Mouse (Mus musculus) ES-Bruce4 (cell line): ENCODE measurements around the gene Ffar1. TPM values are rescaled to one million over a fixed set of nuclear protein-coding genes. Genes with fewer than 3 reads are reported as not detected.

Experiments
- H3K27ac ChIP-seq: 2 replicates; pipeline ENCODE4 v1.5.1; 2012; ENCODE audit warnings: low read length, inconsistent platforms; ENCODE audit not compliant: insufficient read depth
- H3K27me3 ChIP-seq: 2 replicates; pipeline ENCODE4 v1.6.1; 2012; ENCODE audit warnings: mild to moderate bottlenecking, low read length, inconsistent platforms; ENCODE audit not compliant: control insufficient read depth, poor library complexity, insufficient read depth, severe bottlenecking
- H3K36me3 ChIP-seq: 2 replicates; pipeline ENCODE4 v1.6.1; 2012; ENCODE audit warnings: inconsistent platforms, mild to moderate bottlenecking, low read length, moderate library complexity; ENCODE audit not compliant: control insufficient read depth, poor library complexity, insufficient read depth, severe bottlenecking
- H3K4me1 ChIP-seq: one replicate; pipeline ENCODE4 v1.8.1; 2011; ENCODE audit warnings: low read length; ENCODE audit not compliant: control insufficient read depth, insufficient read depth
- H3K4me3 ChIP-seq: 2 replicates; pipeline ENCODE4 v1.5.1; 2011; ENCODE audit warnings: low read depth, mild to moderate bottlenecking, low read length
- H3K9ac ChIP-seq: 2 replicates; pipeline ENCODE4 v1.6.1; 2012; ENCODE audit warnings: low read depth, mild to moderate bottlenecking, inconsistent platforms; ENCODE audit not compliant: poor library complexity, severe bottlenecking
- H3K9me3 ChIP-seq: replicated peaks from 2 replicates; pipeline ENCODE4 v1.6.1; 2012; ENCODE audit warnings: mild to moderate bottlenecking, low read length, inconsistent platforms; ENCODE audit not compliant: control insufficient read depth, poor library complexity, insufficient read depth, severe bottlenecking
- CTCF ChIP-seq: IDR thresholded peaks from one replicate; pipeline ENCODE4 v1.8.1; 2011; ENCODE audit warnings: low read depth, low read length
- EP300 ChIP-seq: IDR thresholded peaks from 2 replicates; pipeline ENCODE4 v1.6.1; 2011; ENCODE audit warnings: low read depth, low read length; ENCODE audit not compliant: insufficient read depth
- POLR2A ChIP-seq: IDR thresholded peaks from one replicate; pipeline ENCODE4 v1.8.1; 2011; ENCODE audit warnings: low read length; ENCODE audit not compliant: insufficient read depth
- polyA plus RNA-seq: library from polyadenylated mRNA; stranded (reverse); fragments of >200 nt; gene quantifications from 2 replicates; pipeline ENCODE4 v1.2.4, GENCODE M21; 2011; ENCODE audit warnings: low read depth; ENCODE audit not compliant: missing spikeins, insufficient read depth, insufficient read length

Ffar1 gene
- polyA plus RNA-seq, result not detected in 2 replicates

DNA sequence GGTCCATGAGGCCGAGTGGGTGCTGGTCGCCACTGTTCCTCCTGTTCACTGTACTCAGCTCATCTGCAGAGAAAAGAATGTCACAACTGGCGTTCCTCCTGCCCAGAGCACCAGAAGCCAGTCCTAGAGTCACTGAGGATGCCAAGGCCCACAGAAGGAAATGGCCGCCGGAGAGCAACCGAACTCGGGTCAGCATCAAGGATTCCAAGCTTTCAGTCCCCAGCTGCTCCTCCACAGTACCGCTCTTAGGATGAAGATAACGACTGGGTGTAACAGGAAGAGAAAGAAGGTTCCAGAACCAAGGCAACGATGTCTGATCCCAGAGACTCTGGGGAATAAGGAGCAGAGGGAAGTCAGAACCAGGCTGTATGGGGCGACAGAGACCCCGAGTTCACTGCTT, at the start of gene Ffar1:
Gene Ffar1 (minus strand): TSS at position 101 of the 400 bp plus-strand sequence.
- no peaks in the 10 kb centered on the region for H3K4me1 ChIP-seq
- TF ChIP-seq POLR2A (no peak), EP300 (no peak), CTCF (no peak)
- H3K4me3 ChIP-seq, result peak within 1 kb of the TSS; percentile 7; the same call in 1 of the 2 replicates
- H3K36me3 ChIP-seq, result no peaks in the 10 kb centered on the region
- H3K9me3 ChIP-seq, result no peaks in the 10 kb centered on the region
- no peaks in the 10 kb centered on the region for H3K27me3 ChIP-seq
- no peak within 1 kb of the TSS for H3K9ac ChIP-seq
- no peak within 1 kb of the TSS for H3K27ac ChIP-seq

DNA sequence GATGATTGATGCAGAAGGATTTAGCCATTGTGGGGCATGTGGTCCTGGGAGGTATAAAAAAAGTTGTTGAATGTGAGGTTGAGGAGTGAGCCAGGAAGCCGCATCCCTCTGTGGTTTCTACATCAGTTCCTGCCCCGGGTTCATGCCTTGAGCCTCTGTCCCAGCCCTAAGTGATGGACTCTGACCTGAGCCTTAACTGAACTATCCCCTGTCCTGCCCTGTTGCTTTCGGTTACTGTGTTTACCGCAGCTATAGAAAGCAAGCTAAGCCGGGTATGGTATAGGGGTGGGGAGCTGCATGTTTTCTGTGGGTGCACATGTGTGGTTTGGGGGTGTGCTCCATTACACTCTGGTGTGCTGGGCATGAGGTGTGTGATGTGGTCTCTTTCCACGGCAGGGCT, 48.4 kb upstream of the Ffar1 start:
- H3K36me3 ChIP-seq, result no peaks in the 10 kb centered on the region
- H3K4me1 ChIP-seq, result no peaks in the 10 kb centered on the region
- no peaks in the 10 kb centered on the region for H3K9me3 ChIP-seq
- no peak overlapping the region for H3K27ac ChIP-seq
- no peak overlapping the region for H3K4me3 ChIP-seq
- TF ChIP-seq CTCF (no peak), EP300 (no peak), POLR2A (no peak)
- no peaks in the 10 kb centered on the region for H3K27me3 ChIP-seq
- H3K9ac ChIP-seq, result no peak overlapping the region

DNA sequence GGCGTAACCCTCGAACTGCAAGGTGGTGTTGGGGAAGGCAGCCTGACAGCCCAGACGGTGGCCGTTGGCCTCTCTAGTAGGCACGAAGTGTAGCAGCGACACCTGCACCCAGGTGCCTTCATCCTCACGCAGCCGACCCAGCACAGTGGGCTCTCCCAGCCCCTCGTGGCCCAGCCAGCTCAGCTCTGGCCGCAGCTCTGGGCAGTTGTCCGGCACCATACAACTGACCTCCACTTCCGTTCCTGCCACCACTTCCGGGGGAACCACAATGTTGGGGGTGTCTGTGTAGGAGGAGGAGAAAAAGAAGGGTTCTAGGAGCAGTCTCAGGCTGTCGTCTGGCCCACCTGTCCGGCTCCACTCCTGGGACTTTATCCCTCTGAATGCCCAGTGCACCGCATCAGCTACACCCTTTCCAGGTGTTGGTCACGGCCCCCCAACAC, 47.6 kb upstream of the Ffar1 start:
- no peak overlapping the region for H3K27ac ChIP-seq
- no peaks in the 10 kb centered on the region for H3K27me3 ChIP-seq
- H3K36me3 ChIP-seq, result no peaks in the 10 kb centered on the region
- no peak overlapping the region for H3K9ac ChIP-seq
- H3K4me1 ChIP-seq, result no peaks in the 10 kb centered on the region
- TF ChIP-seq POLR2A (no peak), EP300 (no peak), CTCF (no peak)
- H3K4me3 ChIP-seq, result peak overlapping the region; percentile 13; the same call in 1 of the 2 replicates
- H3K9me3 ChIP-seq, result no peaks in the 10 kb centered on the region

DNA sequence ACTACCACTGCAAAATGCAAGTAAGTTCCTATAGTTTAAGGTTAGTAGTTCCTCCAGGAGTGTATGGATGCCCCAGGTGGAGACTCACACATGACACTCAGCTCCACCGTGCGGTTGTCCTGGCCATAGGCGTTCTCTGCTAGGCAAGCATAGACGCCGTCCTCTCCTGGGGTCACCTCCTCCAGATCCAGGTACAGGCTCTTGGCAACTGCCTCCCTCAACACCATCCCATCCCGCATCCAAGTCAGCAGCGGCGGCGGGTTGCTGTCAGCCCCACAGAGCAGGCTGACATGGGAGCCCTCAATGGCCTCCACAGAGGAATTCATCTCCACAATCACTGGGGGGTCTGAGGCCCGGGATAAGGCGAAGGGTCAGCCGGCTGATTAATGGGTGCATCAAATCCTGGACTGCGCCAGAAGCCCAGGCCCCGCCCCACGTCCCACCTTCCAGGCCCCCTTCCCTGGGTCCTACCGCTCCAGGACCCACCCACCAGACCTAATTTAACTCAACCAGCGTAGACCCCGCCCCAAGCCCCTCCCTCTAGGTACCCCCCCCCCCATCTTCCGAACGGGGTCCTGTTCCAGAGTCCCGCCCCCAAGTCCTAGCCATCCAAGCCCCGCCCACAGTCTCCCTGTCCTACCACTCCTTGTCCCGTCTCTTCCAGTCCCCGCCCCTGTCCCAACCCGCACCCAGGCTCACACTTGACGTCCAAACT, 47.1 kb upstream of the Ffar1 start:
- H3K27me3 ChIP-seq, result no peaks in the 10 kb centered on the region
- TF ChIP-seq CTCF, result no peak
- TF ChIP-seq POLR2A, result no peak
- no peak for TF ChIP-seq EP300
- no peaks in the 10 kb centered on the region for H3K36me3 ChIP-seq
- peak overlapping the region; percentile 15 for H3K4me3 ChIP-seq
- H3K9ac ChIP-seq, result no peak overlapping the region
- H3K27ac ChIP-seq, result no peak overlapping the region
- no peaks in the 10 kb centered on the region for H3K4me1 ChIP-seq
- no peaks in the 10 kb centered on the region for H3K9me3 ChIP-seq

DNA sequence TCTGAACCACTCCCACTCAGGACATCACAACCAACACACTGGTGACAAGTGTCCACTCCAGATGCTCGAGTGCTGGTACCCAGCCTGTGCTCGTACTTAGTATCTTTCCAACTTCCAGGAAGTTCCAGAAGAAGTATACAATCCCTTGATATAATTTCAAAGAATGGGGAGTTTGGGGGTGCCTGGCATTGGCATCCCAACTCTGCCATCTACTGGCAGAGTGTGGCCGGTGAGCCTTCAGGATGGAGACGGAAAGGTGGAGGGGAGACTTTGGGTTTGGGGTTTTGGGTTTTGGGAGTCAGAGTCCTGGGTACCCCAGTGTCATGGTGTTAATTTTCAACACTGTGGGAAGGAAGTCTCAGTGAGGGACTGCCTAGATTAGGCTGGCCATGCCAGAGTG, 42.7 kb upstream of the Ffar1 start:
- TF ChIP-seq EP300 (no peak), CTCF (peak; percentile 54)
- Histone ChIP-seq H3K27ac (no peak overlapping the region), H3K4me1 (no peaks in the 10 kb centered on the region), H3K9me3 (no peaks in the 10 kb centered on the region), H3K4me3 (no peak overlapping the region), H3K27me3 (no peaks in the 10 kb centered on the region), H3K9ac (no peak overlapping the region), H3K36me3 (no peaks in the 10 kb centered on the region)

DNA sequence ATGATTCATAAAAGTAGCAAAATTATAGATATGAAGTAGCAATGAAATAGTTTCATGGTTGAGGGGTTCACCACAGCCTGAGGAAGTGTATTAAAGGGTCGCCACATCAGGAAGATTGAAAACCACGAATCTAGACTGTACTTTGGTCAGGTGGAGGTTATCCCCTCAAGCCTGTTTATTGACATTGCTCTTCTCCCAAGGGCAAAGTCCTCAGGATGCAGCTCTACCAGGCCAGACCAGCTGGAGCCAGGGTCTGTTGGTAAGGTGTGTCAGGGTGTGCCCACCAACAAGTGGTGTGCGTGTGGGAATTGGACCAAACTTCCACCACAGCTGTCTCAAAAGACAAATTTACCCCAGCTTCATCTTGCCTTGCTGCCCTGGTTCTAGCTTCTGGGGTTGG, 33.9 kb upstream of the Ffar1 start:
- Histone ChIP-seq H3K9me3 (no peaks in the 10 kb centered on the region), H3K27me3 (no peaks in the 10 kb centered on the region), H3K9ac (no peak overlapping the region), H3K27ac (no peak overlapping the region), H3K36me3 (no peaks in the 10 kb centered on the region), H3K4me1 (peaks cover 2% of the 10 kb centered on the region), H3K4me3 (no peak overlapping the region)
- TF ChIP-seq CTCF, result no peak
